Mouse (Mus musculus) cortical plate, adult 2 months (tissue): ENCODE measurements around the gene Bst1.

Experiments used
- CTCF ChIP-seq: fragments of 200-500 bp; IDR thresholded peaks from 2 replicates; pipeline ENCODE4 v1.5.1; 2011; ENCODE audit warnings: mild to moderate bottlenecking, control low read depth, low read length; ENCODE audit not compliant: insufficient read depth; ENCODE audit errors: extremely low read depth
- POLR2A ChIP-seq: fragments of 200-500 bp; IDR thresholded peaks from 2 replicates; pipeline ENCODE4 v1.6.1; 2011; ENCODE audit warnings: mild to moderate bottlenecking, low read length, control low read depth; ENCODE audit not compliant: insufficient read depth; ENCODE audit errors: extremely low read depth

- TF ChIP-seq CTCF (no peak), POLR2A (no peak)
Measured at GRCm38 (mm10) chr5:43801798-43802197, 16.9 kb upstream of the Bst1 start.
